Mouse (Mus musculus) retina, postnatal 7 days (tissue): ENCODE results near the gene Efna5.

ENCODE experiments used
- DNase-seq: peaks from one replicate; pipeline ENCODE4 v3.0.0-alpha.2; 2012; ENCODE audit warnings: low read depth, low spot score

The Efna5 gene

GRCm38 (mm10) chr17:62853741-62854140, 27.4 kb downstream of the Efna5 start:
- DNase-seq: no peak

GRCm38 (mm10) chr17:62852822-62853608, 28.1 kb downstream of the Efna5 start:
- no peak for DNase-seq

- DNase-seq: no peak
These were observed 29.8 kb downstream of the Efna5 start for GRCm38 (mm10) chr17:62851268-62851667.

DNA sequence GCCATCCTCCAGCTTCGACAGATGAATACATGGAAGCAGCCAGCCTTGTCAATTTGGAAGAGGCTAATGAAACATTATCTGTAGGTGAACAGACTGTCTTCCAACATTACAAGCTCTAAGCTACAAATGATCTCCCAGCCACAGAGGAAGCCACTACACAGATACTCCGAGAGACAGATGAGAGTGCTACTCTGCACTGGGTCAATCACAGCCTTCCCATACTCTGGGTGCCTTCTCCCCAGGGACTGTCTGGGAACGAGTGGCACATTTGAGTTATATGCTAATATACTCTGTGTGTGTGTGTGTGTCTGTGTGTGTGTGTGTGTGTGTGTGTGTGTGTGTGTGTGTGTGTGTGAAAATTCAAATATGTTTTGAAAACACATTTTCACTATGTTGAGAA, 30.5 kb downstream of the Efna5 start:
- DNase-seq: no peak

DNA sequence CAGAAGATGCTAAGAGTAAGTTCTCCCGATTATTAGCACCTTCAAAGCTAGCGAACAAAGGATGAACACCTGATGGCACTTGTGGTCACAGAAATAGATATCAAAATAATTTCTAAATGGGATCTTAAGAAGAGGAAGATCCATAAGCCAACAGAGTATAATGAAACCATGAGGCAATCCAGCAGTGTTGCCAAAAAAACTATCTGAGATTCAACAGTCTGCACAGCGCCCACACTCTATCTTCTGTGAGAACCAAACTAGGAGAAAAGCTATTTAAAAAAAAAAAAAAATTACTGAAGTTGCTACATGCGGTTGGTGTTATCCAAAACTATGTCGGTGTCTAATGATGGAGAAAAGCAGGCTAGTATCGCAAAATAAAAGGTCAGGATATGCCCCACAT, 31.4 kb downstream of the Efna5 start:
- DNase-seq: no peak

DNA sequence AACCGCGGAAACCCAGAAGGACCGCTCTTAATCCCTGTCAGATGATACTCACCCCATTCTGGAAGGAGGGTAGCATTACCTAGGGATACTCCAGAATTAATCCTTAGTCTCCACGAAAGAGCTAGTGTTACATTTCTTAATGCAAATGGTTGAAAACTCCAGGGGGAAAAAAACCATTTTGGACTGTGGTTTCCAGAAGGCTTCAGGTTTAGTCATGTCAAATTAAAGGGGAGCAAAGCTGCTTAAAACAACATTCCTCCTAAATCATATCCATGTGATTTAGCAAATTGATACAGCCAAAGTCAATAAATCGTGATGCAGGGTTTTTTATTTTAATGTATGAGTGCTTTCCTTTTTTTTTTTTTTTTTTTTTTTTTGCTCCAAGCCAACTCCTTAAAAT, 35.5 kb downstream of the Efna5 start:
- DNase-seq: no peak

GRCm38 (mm10) chr17:62844329-62844728, 36.8 kb downstream of the Efna5 start:
- DNase-seq: no peak

DNA sequence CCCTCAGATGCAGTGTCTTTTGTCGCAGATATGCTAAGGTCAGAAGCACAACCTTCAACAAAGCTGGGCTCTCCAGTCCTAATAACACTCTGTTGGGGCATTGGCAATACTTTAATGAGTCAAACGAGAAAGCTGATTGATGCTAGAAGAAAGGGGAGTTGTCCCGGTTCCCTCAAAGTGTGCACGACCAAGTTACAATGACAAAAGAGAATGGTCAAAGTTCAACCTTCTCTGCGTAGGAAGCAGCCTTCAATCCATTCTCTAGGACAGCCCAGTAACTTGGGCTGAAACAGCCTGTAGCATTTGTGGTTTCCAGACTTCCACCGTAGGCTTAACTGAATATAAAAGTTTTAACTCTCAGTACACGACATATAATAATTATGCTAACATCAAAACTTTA, 43.8 kb downstream of the Efna5 start:
- no peak for DNase-seq

DNA sequence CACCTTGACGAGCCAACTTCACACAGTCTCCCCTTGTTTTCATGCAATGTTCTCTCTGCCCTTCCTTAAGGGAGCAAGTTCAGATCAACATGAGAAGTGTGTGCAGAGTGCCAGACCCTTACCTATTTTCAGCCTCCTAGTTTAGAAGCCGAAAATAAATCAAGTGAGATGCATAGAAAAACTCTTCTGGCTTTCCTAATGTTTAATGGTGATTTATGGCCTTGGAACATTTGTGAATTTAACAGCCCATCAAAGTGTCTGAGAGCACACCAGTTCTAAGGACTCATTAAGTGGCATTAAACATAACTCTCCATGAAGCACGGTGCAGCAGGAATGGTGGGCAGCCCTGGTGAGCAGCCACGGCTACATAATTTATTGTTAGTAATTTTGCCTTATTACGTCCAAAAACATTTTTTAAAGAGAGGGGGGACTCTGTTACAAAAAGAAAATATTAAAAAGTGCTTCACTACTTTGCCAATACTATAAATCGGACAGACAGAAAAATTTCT, 44.5 kb downstream of the Efna5 start:
- no peak for DNase-seq

DNA sequence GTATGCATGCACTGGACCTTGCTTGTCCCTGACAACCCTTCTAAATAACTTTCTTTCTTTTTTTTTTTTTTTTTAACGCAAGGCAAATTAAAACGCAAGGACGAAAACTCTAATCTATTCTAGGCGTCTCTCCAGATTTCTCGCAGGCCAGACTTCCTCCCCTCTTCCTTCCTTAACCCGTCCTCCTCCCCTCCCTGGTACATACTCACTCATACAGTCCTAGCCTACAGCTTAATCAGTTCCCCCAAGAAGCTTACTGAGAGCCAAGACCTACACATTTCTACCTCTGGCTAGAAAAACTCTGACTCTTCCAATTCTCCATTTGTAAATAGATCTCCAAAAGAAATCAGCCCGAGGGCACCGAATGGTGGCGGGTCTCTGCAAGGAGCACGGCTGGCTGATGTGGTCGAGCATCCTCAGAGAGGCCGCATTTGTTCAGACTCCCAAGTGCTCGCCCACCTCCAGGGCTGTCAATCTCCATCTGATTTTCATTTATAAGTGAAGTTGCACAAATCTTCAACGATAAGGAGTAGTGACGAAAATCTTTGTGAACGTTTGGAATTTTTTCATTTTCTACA, 48.5 kb downstream of the Efna5 start:
- DNase-seq: no peak

DNA sequence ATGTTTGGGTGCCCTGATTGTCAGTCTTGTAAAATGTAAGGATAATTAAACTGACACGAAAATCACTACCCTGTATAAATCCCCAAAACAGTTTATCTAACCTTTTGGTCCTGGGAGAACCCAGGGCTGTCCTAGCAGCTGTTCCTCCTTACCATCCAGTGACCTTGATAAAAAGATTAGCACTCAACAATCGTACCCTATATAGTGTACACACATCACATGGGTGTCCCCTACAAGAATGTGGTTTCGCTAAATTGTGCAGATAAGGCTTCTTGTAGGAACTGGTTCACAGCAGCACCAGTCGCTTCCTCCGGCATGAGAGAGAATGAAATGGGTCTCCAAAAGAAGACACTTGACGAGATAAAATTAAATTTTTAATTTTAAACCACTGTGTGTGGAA, 53.6 kb downstream of the Efna5 start:
- no peak for DNase-seq

GRCm38 (mm10) chr17:62821219-62821618, 59.9 kb downstream of the Efna5 start:
- DNase-seq: no peak

- DNase-seq: no peak
These were observed 61.2 kb downstream of the Efna5 start for GRCm38 (mm10) chr17:62819931-62820330.

- DNase-seq: no peak
These were observed 62.3 kb downstream of the Efna5 start for GRCm38 (mm10) chr17:62818821-62819220.

- DNase-seq: no peak
These were observed 62.8 kb downstream of the Efna5 start for GRCm38 (mm10) chr17:62818337-62818736.

DNA sequence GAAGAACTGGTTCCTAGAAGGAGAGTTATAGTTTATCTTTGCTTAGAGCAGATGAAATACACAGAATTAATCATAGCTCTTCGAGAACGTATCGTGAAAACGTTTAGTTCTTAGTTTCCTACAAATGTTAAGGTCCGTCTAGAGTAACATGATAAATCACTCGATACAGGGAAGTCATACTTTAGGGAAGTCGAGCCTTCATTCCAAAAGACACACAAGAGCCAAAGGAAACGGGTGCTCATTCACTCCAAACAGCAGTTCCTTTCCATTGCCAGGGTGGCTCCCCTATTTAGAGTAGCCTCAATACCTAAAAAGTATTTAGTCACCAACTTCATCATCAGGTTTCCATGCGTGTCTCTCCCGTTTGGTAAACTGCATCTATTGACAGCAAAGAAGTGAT, 64.2 kb downstream of the Efna5 start:
- no peak for DNase-seq

GRCm38 (mm10) chr17:62813461-62813860, 67.7 kb downstream of the Efna5 start:
- no peak for DNase-seq

GRCm38 (mm10) chr17:62807891-62808290, 73.2 kb downstream of the Efna5 start:
- DNase-seq: no peak

DNA sequence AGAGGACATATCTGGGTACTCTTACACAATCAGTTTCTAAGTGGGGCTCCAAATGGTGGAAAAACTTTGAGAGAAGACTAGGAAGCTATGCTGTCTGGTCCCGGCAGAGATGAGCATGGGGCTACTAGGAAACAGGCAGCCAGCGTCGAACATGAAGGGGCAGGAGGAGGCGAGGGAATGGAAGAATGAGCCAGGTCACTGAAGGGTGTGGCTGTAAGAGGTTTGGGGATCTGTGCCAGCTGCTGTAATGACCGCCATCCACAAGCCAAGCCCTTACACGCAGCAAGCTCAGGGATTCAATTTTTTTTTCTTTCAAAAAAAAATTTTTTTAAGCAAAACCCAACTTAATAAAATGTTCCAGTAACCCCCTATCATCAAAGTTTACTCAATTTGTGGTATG, 74.5 kb downstream of the Efna5 start:
- DNase-seq: no peak

- DNase-seq: no peak
These were observed 78.4 kb downstream of the Efna5 start for GRCm38 (mm10) chr17:62802748-62803147.

DNA sequence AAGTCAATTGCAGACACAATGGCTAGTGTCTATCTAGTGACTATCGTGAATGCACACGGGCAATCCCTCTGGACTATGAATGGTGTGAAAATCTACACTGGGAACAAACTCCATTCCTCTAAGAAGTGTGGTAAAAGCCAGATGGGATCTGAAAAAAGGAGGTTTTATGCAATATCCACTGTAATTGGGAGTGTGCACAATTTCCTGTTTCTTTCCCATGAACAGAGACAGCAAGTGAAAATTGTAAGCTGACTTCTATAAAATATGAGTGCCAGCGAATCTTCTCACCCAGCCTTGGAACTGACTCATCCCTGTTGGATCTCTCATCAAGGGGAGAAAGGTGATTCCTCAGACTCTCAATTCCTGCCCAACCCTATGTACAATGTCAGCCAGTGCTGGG, 83.8 kb downstream of the Efna5 start:
- no peak for DNase-seq

DNA sequence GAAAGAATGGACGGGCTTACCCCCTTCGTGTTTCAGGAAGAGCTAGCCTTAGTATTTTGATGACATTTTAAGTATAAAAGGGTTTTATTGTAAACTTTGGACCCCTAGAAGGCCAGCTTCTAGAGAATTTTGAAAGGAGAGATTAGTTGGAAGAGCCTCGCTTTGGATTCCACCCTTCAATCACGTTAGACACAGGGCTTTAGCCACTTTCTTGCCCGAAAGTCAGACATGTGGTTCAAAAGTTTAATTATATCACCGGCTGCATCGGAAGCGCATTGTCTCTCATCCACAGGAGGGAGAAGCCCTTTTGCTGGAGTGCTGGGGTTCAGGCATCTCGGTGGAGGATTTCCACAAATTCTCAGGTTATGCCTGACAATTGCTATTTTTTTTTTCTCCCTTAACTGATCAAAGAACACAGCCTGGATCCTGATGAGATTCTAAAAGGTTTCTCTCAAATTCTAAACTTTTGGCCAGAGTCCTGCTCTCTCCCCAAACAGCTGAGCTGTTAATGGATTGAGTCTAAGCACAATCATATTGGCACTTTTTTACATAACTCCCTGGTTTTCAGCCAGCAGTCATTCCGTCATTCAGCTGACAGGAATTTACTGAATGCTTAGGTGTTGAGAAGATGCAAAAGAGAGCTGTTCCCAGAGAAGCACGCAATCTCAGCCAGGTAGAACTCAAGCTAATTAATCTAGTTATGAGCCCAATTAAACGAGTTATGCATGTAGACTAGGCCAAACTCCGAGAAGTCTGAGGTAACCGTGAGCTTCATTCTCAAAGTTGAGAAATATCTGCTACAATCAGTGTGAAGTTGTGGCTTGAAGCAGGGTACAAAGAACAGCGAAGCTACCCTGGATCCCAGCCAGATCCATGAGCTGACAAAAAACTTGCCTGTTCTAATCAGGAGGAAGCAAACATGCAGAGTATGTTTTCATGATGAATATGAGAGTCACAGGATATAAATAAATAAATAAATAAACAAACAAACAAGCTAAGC, 91.5 kb downstream of the Efna5 start:
- no peak for DNase-seq
